Mouse (Mus musculus) heart, adult 8-10 months (tissue): Measurements from ENCODE around the gene Terf2ip. TPM values are rescaled to one million over a fixed set of nuclear protein-coding genes. Genes with fewer than 3 reads are reported as not detected.
A peak's percentile ranks its signal among the peaks of the same experiment; 100 is the strongest.

Experiments used
- DNase-seq: peaks from one replicate; pipeline ENCODE4 v3.0.0; 2022; ENCODE audit warnings: low spot score
- total RNA-seq, 4 experiments: library from RNA; stranded (reverse); gene quantifications; 2 replicates each; pipeline ENCODE4 v1.2.4; 2022

Terf2ip gene
- total RNA-seq = 10 to 100 TPM; 11.0 to 12.7 (median 11.3) TPM

GRCm38 (mm10) chr8:112010997-112011815 lies at the start of gene Terf2ip, which contains the start of gene Kars:
Gene Terf2ip (plus strand): TSS chr8:112011398.
Gene Kars (minus strand): TSS chr8:112011323.
- peak; percentile 93 for DNase-seq

DNA sequence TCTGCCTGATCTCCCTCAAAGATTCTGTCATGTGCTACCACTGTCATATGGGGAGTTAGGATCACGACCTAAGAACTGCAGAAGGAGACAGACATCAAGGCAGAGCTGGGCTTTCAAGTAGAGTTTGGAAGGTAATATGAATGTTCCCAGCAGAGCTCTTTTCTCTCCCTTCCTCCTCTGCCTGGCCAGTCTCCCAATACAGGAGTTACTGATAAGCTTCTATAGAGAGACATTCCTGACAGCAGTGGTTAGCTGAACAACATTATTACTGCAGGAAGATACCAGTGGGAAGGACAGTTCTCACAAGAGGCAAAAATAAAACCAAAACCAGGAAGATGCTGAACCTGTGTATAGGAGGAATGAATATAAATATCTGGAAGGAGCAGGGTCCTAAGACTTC lies 48.6 kb upstream of the Terf2ip start:
- DNase-seq = no peak

DNA sequence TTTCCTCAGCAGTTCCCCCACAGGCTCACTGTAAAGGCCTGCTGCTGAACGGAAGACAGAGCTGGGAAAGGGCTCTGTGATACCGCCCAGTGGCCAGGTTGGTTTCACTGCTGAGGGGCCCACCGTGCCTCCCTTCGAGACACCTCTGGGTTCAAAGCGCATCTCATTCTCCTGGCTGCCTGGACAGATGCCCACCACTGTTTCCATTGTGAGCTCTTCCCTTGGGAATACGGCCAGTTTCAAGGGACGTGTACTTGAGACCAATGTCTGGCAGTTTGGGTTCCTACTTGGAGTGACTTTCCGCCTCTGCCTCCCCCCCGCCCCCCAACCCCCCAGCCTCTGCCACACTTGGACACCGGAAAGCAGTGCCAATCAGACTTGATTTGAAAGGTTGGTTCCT lies 48.1 kb upstream of the Terf2ip start:
- no peak for DNase-seq

DNA sequence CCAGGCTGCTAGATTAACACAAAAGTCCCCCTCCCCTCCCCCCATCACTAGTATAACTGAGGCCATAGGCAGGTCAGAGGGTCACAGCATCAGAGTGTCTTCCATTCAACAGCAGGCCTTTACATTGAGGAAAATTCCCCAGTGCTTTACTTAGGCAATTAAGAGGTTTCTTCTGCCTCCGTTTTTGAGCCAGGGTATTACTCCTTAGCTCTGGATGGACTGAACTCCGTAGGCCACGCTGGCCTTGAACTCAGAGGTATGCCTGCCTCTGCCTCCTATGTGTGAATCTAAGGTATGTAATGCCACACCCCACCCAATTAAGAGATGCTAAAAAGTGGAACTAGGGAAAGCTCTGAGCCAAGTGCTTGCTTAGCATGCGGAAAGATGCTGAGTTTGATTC lies 47.7 kb upstream of the Terf2ip start:
- DNase-seq = no peak

DNA sequence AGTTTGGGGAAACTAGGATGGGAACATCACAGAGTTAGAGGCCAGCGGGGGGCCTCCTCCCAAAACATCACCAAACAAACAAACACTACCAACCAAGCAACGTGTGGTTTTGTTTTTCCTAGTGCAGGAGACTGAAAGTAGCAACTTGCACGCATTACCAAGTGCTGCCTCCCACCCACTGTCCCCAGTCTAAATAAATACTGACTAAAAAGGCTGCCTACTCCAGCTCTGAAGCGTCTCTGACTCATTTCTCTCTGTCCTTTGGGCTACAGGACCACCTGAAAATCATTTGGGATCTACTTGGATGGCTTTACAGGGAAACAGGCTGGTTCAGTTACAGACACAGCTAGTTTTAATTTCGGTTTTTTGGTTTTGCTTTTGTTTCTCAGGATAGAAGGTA lies 46.8 kb upstream of the Terf2ip start:
- no peak for DNase-seq

- DNase-seq = no peak
Observed at GRCm38 (mm10) chr8:111964849-111965561, 46.2 kb upstream of the Terf2ip start.

GRCm38 (mm10) chr8:111967246-111967870 lies 43.8 kb upstream of the Terf2ip start:
- DNase-seq = no peak

- no peak for DNase-seq
Observed at GRCm38 (mm10) chr8:111968541-111968940, 42.7 kb upstream of the Terf2ip start.

- DNase-seq = no peak
Observed at GRCm38 (mm10) chr8:111968991-111969390, 42.2 kb upstream of the Terf2ip start.

DNA sequence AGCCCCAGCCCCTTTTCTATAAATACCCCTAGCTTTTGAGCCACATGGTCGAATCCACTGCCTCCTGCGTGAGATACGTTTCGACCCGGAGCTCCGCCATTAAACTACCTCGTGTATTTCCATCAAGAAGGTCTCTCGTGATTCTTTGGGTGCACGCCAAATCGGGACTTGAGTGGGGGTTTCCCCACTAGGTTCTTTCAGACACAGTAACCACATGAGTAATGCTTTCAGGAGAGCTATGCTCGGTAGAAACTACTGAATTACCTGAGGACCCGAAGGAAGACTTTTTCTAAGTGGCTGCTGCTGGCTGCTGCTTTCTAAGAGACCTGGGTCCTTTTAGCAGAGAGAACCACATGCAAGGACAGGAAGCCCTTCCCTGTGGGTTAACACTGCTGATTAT lies 37.1 kb upstream of the Terf2ip start:
- DNase-seq = no peak

- DNase-seq = no peak
Observed at GRCm38 (mm10) chr8:111975706-111976105, 35.5 kb upstream of the Terf2ip start.

DNA sequence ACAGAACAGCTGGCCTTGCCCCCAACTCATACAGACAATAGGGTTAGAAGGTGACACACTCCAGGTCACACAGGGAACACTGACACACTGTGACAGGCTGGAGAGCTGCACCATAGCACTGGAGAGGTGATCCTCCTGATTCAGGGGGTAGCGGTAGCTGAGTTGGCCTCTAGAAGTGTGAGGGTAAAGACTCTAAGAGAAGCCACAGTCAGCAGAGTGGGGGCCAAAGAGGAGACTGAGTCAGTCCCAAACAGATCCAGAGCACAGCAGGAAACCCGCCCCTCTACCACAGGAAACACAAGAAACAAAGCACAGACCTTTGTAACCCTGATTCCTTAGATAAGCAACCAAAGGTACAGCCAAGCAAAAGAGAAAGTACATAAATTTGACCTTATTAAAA lies 34.9 kb upstream of the Terf2ip start:
- DNase-seq = no peak

DNA sequence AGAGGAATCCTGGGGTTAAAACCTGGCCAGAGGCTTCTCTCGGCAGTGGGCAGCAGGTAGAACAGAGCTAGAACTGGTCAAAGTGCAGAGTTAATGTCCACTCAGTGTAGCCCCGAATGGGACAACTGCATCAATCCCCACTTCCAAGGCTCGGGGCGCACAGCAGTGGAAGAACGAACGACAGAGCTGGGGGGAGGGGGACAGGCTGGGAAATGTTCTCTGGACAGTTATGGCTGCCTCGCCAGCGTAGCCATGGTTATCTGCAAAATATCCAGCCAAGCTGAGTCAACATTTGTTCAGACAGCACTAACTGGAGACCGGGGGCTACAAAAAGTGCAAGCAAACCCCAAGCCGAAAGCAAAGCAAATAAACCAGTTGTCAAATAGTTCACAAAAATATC lies 33.1 kb upstream of the Terf2ip start:
- DNase-seq = no peak

- DNase-seq = no peak
Observed at GRCm38 (mm10) chr8:111982116-111982515, 29.1 kb upstream of the Terf2ip start.

- no peak for DNase-seq
Observed at GRCm38 (mm10) chr8:111984511-111984910, 26.7 kb upstream of the Terf2ip start.

DNA sequence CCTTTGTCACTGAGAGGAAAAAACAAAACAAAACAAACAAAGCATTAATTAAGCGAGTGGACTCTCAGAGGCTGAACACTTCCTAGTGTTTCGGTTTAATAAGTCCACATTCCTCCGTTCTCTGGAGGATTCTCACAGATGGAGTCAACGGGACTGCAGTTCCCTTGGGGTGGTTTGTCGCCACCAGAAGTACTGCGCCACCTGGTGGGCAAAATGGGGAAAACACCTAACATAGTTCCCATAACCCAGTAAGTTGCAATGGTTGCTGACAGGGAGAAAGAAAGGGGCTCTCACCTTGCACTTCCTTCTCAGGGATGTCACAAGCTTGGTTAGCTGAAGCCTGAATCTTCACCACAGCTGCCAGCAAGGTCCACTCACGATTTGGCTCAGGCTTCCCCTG lies 21.3 kb upstream of the Terf2ip start:
- DNase-seq = peak; percentile 78

GRCm38 (mm10) chr8:111991278-111991677 lies 19.9 kb upstream of the Terf2ip start:
- no peak for DNase-seq

DNA sequence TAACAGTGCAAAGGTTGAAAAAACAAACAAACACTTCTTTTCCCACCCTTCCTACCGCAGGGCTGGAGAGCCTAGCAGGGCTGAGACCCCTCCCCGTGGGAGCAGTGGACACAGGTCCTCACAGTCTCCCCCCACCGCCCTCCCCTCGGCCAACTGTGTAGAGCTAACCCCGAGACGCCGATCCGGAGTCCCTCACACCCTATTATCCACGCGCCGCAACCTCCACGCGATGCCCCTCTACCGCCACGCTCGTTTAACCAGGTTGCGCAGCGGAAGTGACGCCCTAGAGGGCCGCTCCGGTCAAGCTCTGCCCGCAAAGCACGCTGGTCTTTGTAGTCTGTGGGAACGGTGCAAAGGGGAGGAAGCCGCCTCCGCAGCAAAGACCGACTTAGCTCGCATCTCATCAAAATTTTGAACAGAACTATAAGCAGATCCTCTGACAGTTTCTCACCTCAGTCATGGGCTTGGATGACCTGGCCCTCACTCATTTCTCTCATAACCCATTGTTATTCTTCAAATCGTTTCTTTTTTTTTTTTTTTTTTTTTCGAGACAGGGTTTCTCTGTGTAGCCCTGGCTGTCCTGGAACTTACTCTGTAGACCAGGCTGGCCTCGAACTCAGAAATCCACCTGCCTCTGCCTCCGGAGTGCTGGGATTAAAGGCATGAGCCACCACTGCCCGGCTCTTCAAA lies 19.0 kb upstream of the Terf2ip start, which contains the start of gene Adat1:
Gene Adat1, minus strand, starts transcription at position 290 of the 690 bp plus-strand sequence.
- DNase-seq = peak; percentile 85

- DNase-seq = no peak
Observed at GRCm38 (mm10) chr8:111992703-111993039, 18.5 kb upstream of the Terf2ip start.

DNA sequence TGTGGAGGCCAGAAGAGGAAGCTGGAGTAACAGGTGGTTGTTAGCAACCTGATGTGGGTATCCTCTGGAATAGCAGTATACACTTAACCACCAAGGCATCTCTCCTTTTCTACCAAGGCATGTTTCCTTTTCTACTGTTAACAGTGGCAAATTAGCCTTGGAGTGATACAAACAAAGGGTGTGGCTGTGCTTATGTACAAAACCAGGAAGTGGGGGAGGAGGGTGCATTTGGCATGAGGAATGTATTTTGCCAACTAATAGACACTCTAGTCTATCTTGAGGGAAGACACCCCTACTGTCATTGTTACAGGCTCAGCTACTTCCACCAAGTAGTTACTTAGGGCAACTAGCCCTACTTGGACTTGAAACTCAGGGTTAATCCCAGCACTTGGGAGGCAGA lies 6.4 kb upstream of the Terf2ip start:
- DNase-seq = no peak

DNA sequence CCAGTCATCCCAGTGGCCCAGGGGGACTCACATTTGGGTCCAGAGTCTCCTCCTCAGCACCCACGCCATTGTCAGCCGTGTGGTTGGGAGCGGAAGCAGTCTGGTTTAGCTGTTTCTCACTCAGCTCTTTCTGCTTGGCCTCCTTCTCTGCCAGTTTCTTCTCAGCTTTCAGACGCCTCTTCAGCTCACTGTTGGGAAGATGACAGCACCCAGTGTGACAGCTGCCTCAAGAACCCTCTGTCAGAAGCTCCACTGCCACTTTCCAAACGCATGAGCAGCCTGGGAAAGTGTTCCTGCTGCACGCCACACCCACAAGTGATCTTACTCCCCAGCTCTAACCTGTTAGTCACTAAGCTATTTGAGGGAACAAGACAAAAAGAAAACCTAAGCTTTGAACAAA lies 5.6 kb upstream of the Terf2ip start:
- DNase-seq = no peak

- DNase-seq = no peak
Observed at GRCm38 (mm10) chr8:112007669-112008068, 3.5 kb upstream of the Terf2ip start.
